Mouse (Mus musculus): ENCODE measurements at regions not wholly inside any gene's neighbourhood (a gene's known extent, or its start where the extent isn't known, plus 50 kb on each side); places are given as distances from the start of the nearest gene placed in this dataset.

DNA sequence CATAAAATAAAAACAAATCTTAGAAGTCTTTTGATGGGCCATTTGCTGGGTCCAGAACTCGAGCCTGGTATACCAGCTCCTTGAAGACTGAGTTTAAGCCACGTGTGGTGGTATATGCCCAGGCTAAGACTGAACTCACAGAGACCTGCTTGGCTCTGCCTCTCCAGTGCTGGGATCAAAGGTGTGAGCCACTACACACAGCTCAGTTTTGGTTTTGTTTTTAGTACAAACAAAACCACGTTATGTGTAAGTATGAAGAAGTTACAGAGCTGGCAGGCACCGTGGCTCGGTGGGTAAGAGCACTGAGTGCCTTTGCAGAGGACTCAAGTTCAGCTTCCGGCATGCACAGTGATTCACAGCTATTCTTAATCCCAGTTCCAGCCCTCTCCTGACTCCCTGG lies 75.6 kb downstream of the Wdr5 start:
- Histone ChIP-seq H3K4me1 (peaks cover 10% of the 10 kb centered on the region; the same call in 1 of the 2 replicates), H3K9me3 (replicated peaks) (no peaks in the 10 kb centered on the region), H3K4me3 (no peak overlapping the region), H3K27ac (replicated peaks) (no peak overlapping the region), H3K27me3 (ENCODE audit: low read depth, poor library complexity, severe bottlenecking) (no peaks in the 10 kb centered on the region), H3K36me3 (no peaks in the 10 kb centered on the region)
- WGBS = 87% methylated on average over 6 of the region's 6 CpGs
- DNase-seq (ENCODE audit: low spot score) = no peak

DNA sequence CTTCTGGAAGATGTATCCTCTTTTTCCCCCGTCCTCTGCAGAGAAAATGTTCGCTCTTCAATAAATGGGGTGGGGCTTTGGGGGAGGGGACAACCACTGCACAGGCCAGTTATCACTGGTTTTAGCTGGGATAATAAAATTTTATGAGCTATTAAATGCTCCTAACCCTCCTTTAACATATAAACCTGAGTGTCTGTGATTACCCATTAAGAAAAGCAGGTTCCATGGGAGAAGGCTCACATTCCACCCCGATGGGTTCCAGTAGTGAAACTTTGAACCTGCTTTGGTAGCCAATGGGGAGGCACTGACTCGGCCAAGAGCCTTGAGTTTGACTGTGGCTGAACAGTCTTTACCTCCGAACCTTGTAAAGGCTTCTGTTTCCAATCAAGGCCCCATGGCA lies 76.7 kb downstream of the Wdr5 start:
- Histone ChIP-seq H3K27ac (replicated peaks) (no peak overlapping the region), H3K4me1 (peaks cover 16% of the 10 kb centered on the region), H3K9me3 (replicated peaks) (no peaks in the 10 kb centered on the region), H3K4me3 (no peak overlapping the region), H3K36me3 (no peaks in the 10 kb centered on the region), H3K27me3 (ENCODE audit: low read depth, poor library complexity, severe bottlenecking) (no peaks in the 10 kb centered on the region)
- 86% methylated on average over 5 of the region's 5 CpGs for WGBS
- no peak for DNase-seq (ENCODE audit: low spot score)

- 48% methylated on average over 10 of the region's 10 CpGs for WGBS
- Histone ChIP-seq H3K27me3 (ENCODE audit: low read depth, poor library complexity, severe bottlenecking) (no peaks in the 10 kb centered on the region), H3K36me3 (no peaks in the 10 kb centered on the region), H3K4me3 (no peak overlapping the region), H3K4me1 (peaks cover 16% of the 10 kb centered on the region), H3K27ac (replicated peaks) (peak overlapping the region; percentile 4; the same call in 1 of the 2 replicates), H3K9me3 (replicated peaks) (no peaks in the 10 kb centered on the region)
- no peak for DNase-seq (ENCODE audit: low spot score)
These were observed 78.4 kb downstream of the Wdr5 start for GRCm38 (mm10) chr2:27593338-27593737.

GRCm38 (mm10) chr2:27595251-27595650 lies 80.3 kb downstream of the Wdr5 start:
- 93% methylated on average over 4 of the region's 4 CpGs for WGBS
- Histone ChIP-seq H3K4me3 (no peak overlapping the region), H3K36me3 (no peaks in the 10 kb centered on the region), H3K27me3 (ENCODE audit: low read depth, poor library complexity, severe bottlenecking) (0 out of 2 replicates have a peak, but pooled peaks cover 3% of the 10 kb centered on the region), H3K4me1 (peaks cover 16% of the 10 kb centered on the region), H3K9me3 (replicated peaks) (no peaks in the 10 kb centered on the region), H3K27ac (replicated peaks) (no peak overlapping the region)
- no peak for DNase-seq (ENCODE audit: low spot score)

DNA sequence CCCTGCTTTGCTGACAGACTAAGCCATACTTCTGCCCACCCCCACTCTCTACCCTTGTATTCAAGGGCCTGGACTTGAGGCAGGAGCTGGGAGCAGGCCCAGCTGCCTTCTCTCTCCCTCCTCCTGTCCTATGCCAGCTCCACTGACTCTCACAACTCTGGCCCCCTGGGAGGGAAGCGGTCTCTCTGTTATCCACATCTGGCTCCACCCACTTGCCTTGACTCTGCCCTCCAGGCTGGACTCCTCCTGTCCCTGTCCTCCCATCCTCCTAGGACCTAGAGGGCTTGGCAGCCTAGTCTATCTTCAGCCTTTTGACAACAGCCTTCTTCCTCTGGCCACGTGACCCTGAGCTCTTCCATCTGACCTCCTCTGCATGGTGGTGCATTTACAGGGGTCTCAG lies 80.0 kb upstream of the Rxra start:
- WGBS = 43% methylated on average over 2 of the region's 2 CpGs
- no peak for DNase-seq (ENCODE audit: low spot score)
- 0 out of 2 replicates have a peak, but pooled peaks cover 3% of the 10 kb centered on the region for H3K27me3 ChIP-seq (ENCODE audit: low read depth, poor library complexity, severe bottlenecking)
- no peaks in the 10 kb centered on the region for H3K9me3 ChIP-seq (replicated peaks)
- H3K4me3 ChIP-seq = no peak overlapping the region
- no peak overlapping the region for H3K27ac ChIP-seq (replicated peaks)
- no peaks in the 10 kb centered on the region for H3K36me3 ChIP-seq
- peaks cover 16% of the 10 kb centered on the region for H3K4me1 ChIP-seq

- 92% methylated on average over 1 of the region's 1 CpGs for WGBS
- DNase-seq (ENCODE audit: low spot score) = no peak
- Histone ChIP-seq H3K27ac (replicated peaks) (no peak overlapping the region), H3K36me3 (no peaks in the 10 kb centered on the region), H3K27me3 (ENCODE audit: low read depth, poor library complexity, severe bottlenecking) (0 out of 2 replicates have a peak, but pooled peaks cover 3% of the 10 kb centered on the region), H3K4me3 (no peak overlapping the region), H3K4me1 (peaks cover 16% of the 10 kb centered on the region), H3K9me3 (replicated peaks) (no peaks in the 10 kb centered on the region)
These were observed 79.3 kb upstream of the Rxra start for GRCm38 (mm10) chr2:27596966-27597365.

GRCm38 (mm10) chr2:27597901-27598300 lies 78.3 kb upstream of the Rxra start:
- Histone ChIP-seq H3K27ac (replicated peaks) (no peak overlapping the region), H3K4me1 (peaks cover 15% of the 10 kb centered on the region), H3K27me3 (ENCODE audit: low read depth, poor library complexity, severe bottlenecking) (0 out of 2 replicates have a peak, but pooled peaks cover 3% of the 10 kb centered on the region), H3K36me3 (no peaks in the 10 kb centered on the region), H3K4me3 (no peak overlapping the region), H3K9me3 (replicated peaks) (no peaks in the 10 kb centered on the region)
- no peak for DNase-seq (ENCODE audit: low spot score)
- 97% methylated on average over 4 of the region's 4 CpGs for WGBS

GRCm38 (mm10) chr2:27599061-27599768 lies 77.0 kb upstream of the Rxra start:
- Histone ChIP-seq H3K36me3 (no peaks in the 10 kb centered on the region), H3K4me3 (no peak overlapping the region), H3K27ac (replicated peaks) (no peak overlapping the region), H3K4me1 (peaks cover 6% of the 10 kb centered on the region; the same call in 1 of the 2 replicates), H3K27me3 (ENCODE audit: low read depth, poor library complexity, severe bottlenecking) (0 out of 2 replicates have a peak, but pooled peaks cover 3% of the 10 kb centered on the region), H3K9me3 (replicated peaks) (no peaks in the 10 kb centered on the region)
- 92% methylated on average over 8 of the region's 8 CpGs for WGBS
- no peak for DNase-seq (ENCODE audit: low spot score)

DNA sequence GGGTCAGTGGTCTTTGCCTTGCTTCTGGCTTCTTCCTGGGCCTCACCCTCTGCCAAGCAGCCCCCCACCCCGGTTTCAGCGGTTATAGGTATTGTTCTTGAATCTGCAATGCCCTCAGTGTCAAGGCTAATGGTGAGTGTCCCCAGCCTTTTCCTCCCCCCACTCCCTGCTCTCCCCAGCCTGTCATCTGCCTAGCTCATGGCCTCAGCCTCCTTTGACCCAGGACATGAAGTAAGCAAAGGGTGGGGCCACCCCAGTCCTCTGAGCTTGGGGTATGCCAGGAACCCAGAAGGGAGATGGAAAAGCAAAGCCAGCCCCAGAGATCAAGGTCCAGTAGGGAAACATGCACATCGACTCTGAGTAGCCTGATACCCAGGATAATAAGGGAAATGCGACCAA lies 76.5 kb upstream of the Rxra start:
- H3K27ac ChIP-seq (replicated peaks) = no peak overlapping the region

DNA sequence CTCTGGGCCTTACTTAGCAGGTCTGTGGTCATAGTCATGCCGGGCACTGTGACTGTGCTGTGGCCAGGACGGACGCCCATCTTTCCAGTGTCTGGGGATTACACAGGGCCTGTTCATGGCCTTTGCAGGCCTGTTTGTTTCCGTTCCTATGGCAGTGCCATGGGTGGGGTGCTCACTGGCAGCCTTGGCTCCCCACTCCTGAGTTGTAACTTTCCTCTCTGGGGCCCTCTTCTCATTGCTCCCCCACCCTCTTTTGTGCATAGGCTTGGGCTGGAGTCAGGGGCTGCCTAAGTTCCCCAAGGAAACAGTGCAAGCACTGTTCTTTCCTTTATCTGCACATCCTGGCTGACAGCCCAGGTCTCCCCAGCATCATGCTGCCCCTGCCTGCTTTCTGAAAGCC lies 72.9 kb upstream of the Rxra start:
- 87% methylated on average over 4 of the region's 4 CpGs for WGBS
- H3K36me3 ChIP-seq = no peaks in the 10 kb centered on the region
- H3K27ac ChIP-seq (replicated peaks) = no peak overlapping the region
- no peak overlapping the region for H3K4me3 ChIP-seq
- no peaks in the 10 kb centered on the region for H3K9me3 ChIP-seq (replicated peaks)
- no peaks in the 10 kb centered on the region for H3K4me1 ChIP-seq
- DNase-seq (ENCODE audit: low spot score) = no peak
- H3K27me3 ChIP-seq (ENCODE audit: low read depth, poor library complexity, severe bottlenecking) = 0 out of 2 replicates have a peak, but pooled peaks cover 3% of the 10 kb centered on the region

More for the DNA sequence above, 76.5 kb upstream of the Rxra start:
- no peak for DNase-seq (ENCODE audit: low spot score)
- WGBS = 84% methylated on average over 4 of the region's 4 CpGs
- H3K27me3 ChIP-seq (ENCODE audit: low read depth, poor library complexity, severe bottlenecking) = 0 out of 2 replicates have a peak, but pooled peaks cover 3% of the 10 kb centered on the region
- H3K4me3 ChIP-seq = no peak overlapping the region
- no peaks in the 10 kb centered on the region for H3K9me3 ChIP-seq (replicated peaks)
- H3K4me1 ChIP-seq = peaks cover 6% of the 10 kb centered on the region; the same call in 1 of the 2 replicates
- H3K36me3 ChIP-seq = no peaks in the 10 kb centered on the region

- Histone ChIP-seq H3K36me3 (no peaks in the 10 kb centered on the region), H3K27ac (replicated peaks) (no peak overlapping the region), H3K4me1 (no peaks in the 10 kb centered on the region), H3K27me3 (ENCODE audit: low read depth, poor library complexity, severe bottlenecking) (0 out of 2 replicates have a peak, but pooled peaks cover 2% of the 10 kb centered on the region), H3K9me3 (replicated peaks) (no peaks in the 10 kb centered on the region), H3K4me3 (no peak overlapping the region)
- WGBS = 69% methylated on average over 3 of the region's 3 CpGs
- DNase-seq (ENCODE audit: low spot score) = no peak
These were observed 71.7 kb upstream of the Rxra start for GRCm38 (mm10) chr2:27604588-27604987.

GRCm38 (mm10) chr2:27606816-27607215 lies 69.4 kb upstream of the Rxra start:
- H3K9me3 ChIP-seq (replicated peaks) = no peaks in the 10 kb centered on the region
- no peak for DNase-seq (ENCODE audit: low spot score)
- WGBS = 84% methylated on average over 9 of the region's 9 CpGs
- H3K27me3 ChIP-seq (ENCODE audit: low read depth, poor library complexity, severe bottlenecking) = no peaks in the 10 kb centered on the region
- no peaks in the 10 kb centered on the region for H3K4me1 ChIP-seq
- H3K36me3 ChIP-seq = no peaks in the 10 kb centered on the region
- no peak overlapping the region for H3K27ac ChIP-seq (replicated peaks)
- H3K4me3 ChIP-seq = no peak overlapping the region

DNA sequence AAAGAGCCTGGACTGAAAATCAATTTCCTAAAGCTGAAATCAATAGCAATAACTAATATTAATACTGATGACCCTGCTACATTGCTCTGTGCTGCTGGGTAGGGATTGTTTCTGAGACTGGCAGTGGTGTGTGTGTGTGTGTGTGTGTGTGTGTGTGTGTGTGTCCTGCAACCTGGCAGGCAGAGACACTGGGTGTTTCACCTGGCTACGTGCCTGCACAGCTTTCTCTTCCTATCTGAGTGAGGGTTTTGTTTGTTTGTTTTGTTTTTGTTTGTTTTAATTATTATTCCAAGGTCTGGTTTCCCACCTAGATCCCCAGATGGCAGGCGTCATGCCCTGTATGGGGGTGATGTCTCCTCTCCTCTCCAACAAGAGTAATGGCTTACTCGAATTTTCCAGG lies 54.5 kb upstream of the Rxra start:
- 74% methylated on average over 3 of the region's 3 CpGs for WGBS
- no peak for DNase-seq (ENCODE audit: low spot score)
- Histone ChIP-seq H3K4me1 (peaks cover 14% of the 10 kb centered on the region), H3K36me3 (no peaks in the 10 kb centered on the region), H3K27ac (replicated peaks) (no peak overlapping the region), H3K27me3 (ENCODE audit: low read depth, poor library complexity, severe bottlenecking) (0 out of 2 replicates have a peak, but pooled peaks cover 5% of the 10 kb centered on the region), H3K4me3 (no peak overlapping the region), H3K9me3 (replicated peaks) (no peaks in the 10 kb centered on the region)

Data from midbrain, embryonic 10.5 days (tissue).